ENCODE assay signal across 8 mouse cellular contexts in genomic region chr6:127148526-127149302, GRCm38 (mm10). TPM values are rescaled to one million over a fixed set of nuclear protein-coding genes. Genes with fewer than 3 reads are reported as not detected.
DNase-seq lines count a peak whose midpoint lies in the region; ATAC-seq and TF ChIP-seq lines count a peak whose summit lies in the region.

No protein-coding gene starts in this region.

- DNase-seq in ovary, postnatal 14 days (ENCODE audit: low spot score), result peak; percentile 17
- DNase-seq in ovary, adult 18-20 months (ENCODE audit: low spot score), result no peak
- peak; percentile 54 to 55 for DNase-seq in heart, postnatal 10 days
- DNase-seq in liver, embryonic 14.5 days (ENCODE audit: low read depth in 3 of 3, low spot score in 3 of 3), result no peak
- DNase-seq in left cerebral cortex, postnatal 36 days (ENCODE audit: low spot score in 2 of 2), result no peak
- DNase-seq in MN1 (ENCODE audit: low spot score), result no peak

- H3K4me2 ChIP-seq in liver, embryonic 14.5 days (ENCODE audit: low read depth), result peak overlapping the region; percentile 79

- peak overlapping the region; percentile 88 for H3K4me3 ChIP-seq in cortical plate, adult 2 months (ENCODE audit: insufficient read depth, low read length)
- H3K4me3 ChIP-seq in liver, embryonic 14.5 days (ENCODE audit: insufficient read depth in 1 of 2, low read depth in 2 of 2, low read length in 2 of 2), result peak overlapping the region; percentile 63 to 69
- H3K4me3 ChIP-seq in olfactory bulb, adult 2 months (ENCODE audit: insufficient read depth, low read depth, low read length), result peak overlapping the region; percentile 67

- ATAC-seq in liver, embryonic 14.5 days (ENCODE audit: insufficient read depth), result no peak

- H3K27ac ChIP-seq in cortical plate, adult 2 months (ENCODE audit: insufficient read depth, low read length), result no peak overlapping the region; the same call in 1 of the 2 replicates
- no peak overlapping the region for H3K27ac ChIP-seq in liver, embryonic 14.5 days
- no peak overlapping the region for H3K27ac ChIP-seq in olfactory bulb, adult 2 months (ENCODE audit: insufficient read depth, low read depth, low read length)

- TF ChIP-seq EP300 in liver, embryonic 14.5 days (IDR thresholded peaks at IDR 0.05; ENCODE audit: low read depth), result no peak

- H3K36me3 ChIP-seq in liver, embryonic 14.5 days (replicated peaks; ENCODE audit: control insufficient read depth, insufficient read depth, low read depth), result no peaks in the 10 kb centered on the region

- H3K27me3 ChIP-seq in liver, embryonic 14.5 days (ENCODE audit: control insufficient read depth, insufficient read depth, low read length), result peaks cover 52% of the 10 kb centered on the region

- 22% methylated on average over 20 of the region's 20 CpGs for WGBS in liver, embryonic 14.5 days (ENCODE audit: insufficient replicate concordance)
- WGBS in olfactory bulb, adult 2 months, result 20% methylated on average over 20 of the region's 20 CpGs

- intact Hi-C loops in heart, postnatal 10 days (cut with DNase I), result loop anchor here (2.0 to 5.0 kb wide), 2 partner anchors 229 to 298 kb away; partner anchors contain the start of gene Parp11
- intact Hi-C loops in left cerebral cortex, postnatal 36 days (cut with DNase I), result loop anchor here (5.0 kb wide), 1 partner anchor 179 kb away; no protein-coding TSS in a partner anchor

- no peaks in the 10 kb centered on the region for H3K9me3 ChIP-seq in liver, embryonic 14.5 days (ENCODE audit: control insufficient read depth, low read length)

- no peaks in the 10 kb centered on the region for H3K4me1 ChIP-seq in cortical plate, adult 2 months (ENCODE audit: control insufficient read depth, insufficient read depth, low read length)
- H3K4me1 ChIP-seq in liver, embryonic 14.5 days (replicated peaks; ENCODE audit: control insufficient read depth in 2 of 2, insufficient read depth in 2 of 2, low read length in 1 of 2), result peaks cover 3 to 17% of the 10 kb centered on the region in 2 experiments
- peaks cover 34% of the 10 kb centered on the region for H3K4me1 ChIP-seq in olfactory bulb, adult 2 months (ENCODE audit: control insufficient read depth, insufficient read depth, low read length)

- TF ChIP-seq CTCF in cortical plate, adult 2 months (IDR thresholded peaks at IDR 0.05; ENCODE audit: extremely low read depth, insufficient read depth, low read length), result no peak
- no peak for TF ChIP-seq CTCF in liver, embryonic 14.5 days (IDR thresholded peaks at IDR 0.05; ENCODE audit: low read depth)
- no peak for TF ChIP-seq CTCF in olfactory bulb, adult 2 months (IDR thresholded peaks at IDR 0.05; ENCODE audit: insufficient read depth, low read depth, low read length)

- no peak for TF ChIP-seq POLR2A in cortical plate, adult 2 months (IDR thresholded peaks at IDR 0.05; ENCODE audit: extremely low read depth, insufficient read depth, low read length)
- no peak for TF ChIP-seq POLR2A in olfactory bulb, adult 2 months (IDR thresholded peaks at IDR 0.05; ENCODE audit: insufficient read depth, low read depth, low read length)

- H3K9ac ChIP-seq in liver, embryonic 14.5 days (replicated peaks), result peak overlapping the region; percentile 68

RNA-seq across cellular contexts. Expression of gene Ccnd2, which starts 3.3 kb away (rescaled TPM):
- polyA plus RNA-seq in cortical plate, adult 2 months (2012; rRNA removed), result 42.3 and 43.6 TPM in 2 replicates
- 100 to 1,000 TPM; 270 to 328 TPM for total RNA-seq in heart, postnatal 10 days (2021)
- 4.9 and 7.5 TPM in 2 replicates for polyA plus RNA-seq in liver, embryonic 14.5 days (2012; rRNA removed)
- 52.5 and 59.4 TPM in 2 replicates for polyA plus RNA-seq in liver, embryonic 14.5 days (2014; fragmentation: Nextera tagmentation; extraction: Ambion mirVana)
- polyA plus RNA-seq in olfactory bulb, adult 2 months (2012; ENCODE audit: insufficient read depth, insufficient read length, low replicate concordance, missing spikeins), result 47.9 TPM in 1 of 2 replicates, not detected in the other
- 10 to 100 TPM; 86.5 to 89.5 TPM for total RNA-seq in left cerebral cortex, postnatal 36 days (2021)

RNA-seq across cellular contexts. Expression of gene Tigar, which starts 39.4 kb away (rescaled TPM):
- polyA plus RNA-seq in cortical plate, adult 2 months (2012; rRNA removed), result 18.5 and 18.7 TPM in 2 replicates
- total RNA-seq in heart, postnatal 10 days (2021), result 10 to 100 TPM; 38.8 to 40.4 TPM
- polyA plus RNA-seq in liver, embryonic 14.5 days (2012; rRNA removed), result 0.53 and 0.75 TPM in 2 replicates
- 0.29 and 0.43 TPM in 2 replicates for polyA plus RNA-seq in liver, embryonic 14.5 days (2014; fragmentation: Nextera tagmentation; extraction: Ambion mirVana)
- not detected in 2 replicates for polyA plus RNA-seq in olfactory bulb, adult 2 months (2012; ENCODE audit: insufficient read depth, insufficient read length, low replicate concordance, missing spikeins)
- 10 to 100 TPM; 24.1 to 25.0 TPM for total RNA-seq in left cerebral cortex, postnatal 36 days (2021)

Comparison
In these comparisons a context has a peak if more than half of its experiments do, and no peak if none do; other contexts are left out.
1. DNase-seq: peak in ovary, postnatal 14 days (single experiment) and heart, postnatal 10 days (2 of 2); none in ovary, adult 18-20 months (single experiment), liver, embryonic 14.5 days (0 of 3), left cerebral cortex, postnatal 36 days (0 of 2) and MN1 (single experiment).
2. Peak in every context shown above with its lines, with median percentiles within 50 percentile points of each other: H3K4me3 ChIP-seq.